Mouse (Mus musculus): Measurements from ENCODE around the gene Sidt1. TPM values are rescaled to one million over a fixed set of nuclear protein-coding genes. Genes with fewer than 3 reads are reported as not detected.

Sidt1 gene
- polyA plus RNA-seq, 1 experiment from 2014 or later = 0.89 TPM

- H3K27ac ChIP-seq (ENCODE audit: low read depth, low read length) = no peak overlapping the region
- no peaks in the 10 kb centered on the region for H3K27me3 ChIP-seq (ENCODE audit: control insufficient read depth, insufficient read depth, low read length)
- peaks cover 65% of the 10 kb centered on the region for H3K36me3 ChIP-seq (ENCODE audit: control insufficient read depth, insufficient read depth, low read length)
- WGBS = 94% methylated on average over 9 of the region's 9 CpGs
- H3K4me1 ChIP-seq (ENCODE audit: control insufficient read depth, insufficient read depth, low read length) = no peaks in the 10 kb centered on the region
- no peak overlapping the region for H3K4me2 ChIP-seq (replicated peaks; ENCODE audit: low read depth, low read length)
- H3K9ac ChIP-seq (ENCODE audit: low read depth, low read length) = no peak overlapping the region
- no peak for ATAC-seq (ENCODE audit: low FRiP score, low TSS enrichment)
- H3K9me3 ChIP-seq (ENCODE audit: control insufficient read depth, low read length) = no peaks in the 10 kb centered on the region
- no peak overlapping the region for H3K4me3 ChIP-seq (ENCODE audit: low read length)
Observed at GRCm38 (mm10) chr16:44215513-44215912, 117.5 kb downstream of the Sidt1 start.

DNA sequence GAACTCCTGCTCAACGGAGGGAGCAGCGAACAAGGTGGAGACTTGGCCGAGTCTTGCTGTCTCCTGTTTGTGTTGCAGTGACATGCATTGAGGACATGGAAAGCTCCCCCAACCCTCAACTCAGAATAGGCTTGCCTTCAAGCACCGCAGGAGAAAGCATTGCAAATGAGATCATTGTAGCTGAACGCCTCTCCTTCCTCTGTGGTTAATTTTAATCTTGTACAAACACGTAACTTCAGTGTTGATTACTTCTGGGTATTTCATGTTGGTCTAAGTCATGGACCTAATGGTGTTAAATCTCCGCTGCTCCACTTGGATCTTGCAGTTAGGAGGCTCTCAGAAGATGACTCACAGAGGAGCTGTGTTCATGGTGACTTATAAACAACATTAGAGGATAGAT, 120.3 kb downstream of the Sidt1 start:
- WGBS = 94% methylated on average over 7 of the region's 7 CpGs
- Histone ChIP-seq H3K4me3 (ENCODE audit: low read length) (no peak overlapping the region), H3K27me3 (ENCODE audit: control insufficient read depth, insufficient read depth, low read length) (no peaks in the 10 kb centered on the region), H3K27ac (ENCODE audit: low read depth, low read length) (no peak overlapping the region), H3K9me3 (ENCODE audit: control insufficient read depth, low read length) (no peaks in the 10 kb centered on the region), H3K36me3 (ENCODE audit: control insufficient read depth, insufficient read depth, low read length) (peaks cover 52% of the 10 kb centered on the region), H3K4me1 (ENCODE audit: control insufficient read depth, insufficient read depth, low read length) (no peaks in the 10 kb centered on the region), H3K4me2 (replicated peaks; ENCODE audit: low read depth, low read length) (no peak overlapping the region), H3K9ac (ENCODE audit: low read depth, low read length) (no peak overlapping the region)
- ATAC-seq (ENCODE audit: low FRiP score, low TSS enrichment) = no peak

DNA sequence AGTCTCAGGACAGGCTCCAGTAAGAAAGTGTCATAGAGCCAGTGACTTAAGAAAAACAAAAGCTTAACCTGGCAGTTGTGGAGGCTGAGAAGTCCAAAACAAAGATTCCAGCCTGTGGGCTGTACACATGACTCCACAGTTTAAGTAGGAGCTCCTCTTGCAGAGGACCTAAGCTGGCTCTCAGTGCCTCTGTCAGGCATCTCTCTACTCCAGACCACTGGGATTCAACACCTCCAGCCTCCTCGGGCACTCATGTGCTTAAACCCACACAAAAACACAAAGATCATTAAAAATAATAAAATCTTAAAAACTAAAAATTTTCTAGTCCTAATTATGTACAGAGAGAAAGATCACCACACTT, 122.0 kb downstream of the Sidt1 start:
- no peak; the same call in 1 of the 2 replicates for ATAC-seq (ENCODE audit: low FRiP score, low TSS enrichment)
- Histone ChIP-seq H3K9ac (ENCODE audit: low read depth, low read length) (no peak overlapping the region), H3K9me3 (ENCODE audit: control insufficient read depth, low read length) (no peaks in the 10 kb centered on the region), H3K4me2 (replicated peaks; ENCODE audit: low read depth, low read length) (no peak overlapping the region), H3K27ac (ENCODE audit: low read depth, low read length) (no peak overlapping the region), H3K36me3 (ENCODE audit: control insufficient read depth, insufficient read depth, low read length) (peaks cover 42% of the 10 kb centered on the region), H3K4me3 (ENCODE audit: low read length) (no peak overlapping the region), H3K27me3 (ENCODE audit: control insufficient read depth, insufficient read depth, low read length) (no peaks in the 10 kb centered on the region), H3K4me1 (ENCODE audit: control insufficient read depth, insufficient read depth, low read length) (no peaks in the 10 kb centered on the region)
- WGBS = 69% methylated on average over 1 of the region's 1 CpGs

GRCm38 (mm10) chr16:44210156-44211053, 122.6 kb downstream of the Sidt1 start:
- Histone ChIP-seq H3K4me2 (replicated peaks; ENCODE audit: low read depth, low read length) (no peak overlapping the region), H3K4me1 (ENCODE audit: control insufficient read depth, insufficient read depth, low read length) (no peaks in the 10 kb centered on the region), H3K9ac (ENCODE audit: low read depth, low read length) (no peak overlapping the region), H3K27me3 (ENCODE audit: control insufficient read depth, insufficient read depth, low read length) (no peaks in the 10 kb centered on the region), H3K9me3 (ENCODE audit: control insufficient read depth, low read length) (no peaks in the 10 kb centered on the region), H3K36me3 (ENCODE audit: control insufficient read depth, insufficient read depth, low read length) (peaks cover 47% of the 10 kb centered on the region), H3K4me3 (ENCODE audit: low read length) (no peak overlapping the region), H3K27ac (ENCODE audit: low read depth, low read length) (no peak overlapping the region)
- ATAC-seq (ENCODE audit: low FRiP score, low TSS enrichment) = peak; percentile 89
- 68% methylated on average over 10 of the region's 10 CpGs for WGBS

DNA sequence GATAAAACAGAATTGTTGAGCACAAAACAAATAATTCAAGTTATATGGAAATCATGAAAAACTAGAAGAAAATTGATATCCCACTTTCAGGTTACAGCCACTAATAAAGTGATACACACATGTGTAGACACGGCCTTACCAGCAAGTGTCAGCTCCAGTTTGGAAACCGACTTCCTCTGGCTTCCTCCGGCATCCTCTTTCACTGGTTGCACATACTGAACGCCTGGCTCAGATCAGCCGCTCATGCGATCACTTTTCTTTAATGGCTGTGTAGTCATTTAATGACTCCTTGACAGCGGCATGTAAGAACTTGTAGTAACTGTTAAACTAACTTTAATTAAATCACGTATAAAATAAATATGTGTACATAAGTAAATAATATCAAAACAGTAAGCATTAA, 127.0 kb downstream of the Sidt1 start:
- no peak overlapping the region for H3K9ac ChIP-seq (ENCODE audit: low read depth, low read length)
- no peak overlapping the region for H3K4me2 ChIP-seq (replicated peaks; ENCODE audit: low read depth, low read length)
- H3K4me1 ChIP-seq (ENCODE audit: control insufficient read depth, insufficient read depth, low read length) = no peaks in the 10 kb centered on the region
- H3K4me3 ChIP-seq (ENCODE audit: low read length) = no peak overlapping the region
- H3K27me3 ChIP-seq (ENCODE audit: control insufficient read depth, insufficient read depth, low read length) = no peaks in the 10 kb centered on the region
- no peak overlapping the region for H3K27ac ChIP-seq (ENCODE audit: low read depth, low read length)
- no peak for ATAC-seq (ENCODE audit: low FRiP score, low TSS enrichment)
- WGBS = 64% methylated on average over 8 of the region's 8 CpGs
- H3K36me3 ChIP-seq (ENCODE audit: control insufficient read depth, insufficient read depth, low read length) = peaks cover 33% of the 10 kb centered on the region; the same call in 1 of the 2 replicates
- H3K9me3 ChIP-seq (ENCODE audit: control insufficient read depth, low read length) = peaks cover 3% of the 10 kb centered on the region; the same call in 1 of the 2 replicates

DNA sequence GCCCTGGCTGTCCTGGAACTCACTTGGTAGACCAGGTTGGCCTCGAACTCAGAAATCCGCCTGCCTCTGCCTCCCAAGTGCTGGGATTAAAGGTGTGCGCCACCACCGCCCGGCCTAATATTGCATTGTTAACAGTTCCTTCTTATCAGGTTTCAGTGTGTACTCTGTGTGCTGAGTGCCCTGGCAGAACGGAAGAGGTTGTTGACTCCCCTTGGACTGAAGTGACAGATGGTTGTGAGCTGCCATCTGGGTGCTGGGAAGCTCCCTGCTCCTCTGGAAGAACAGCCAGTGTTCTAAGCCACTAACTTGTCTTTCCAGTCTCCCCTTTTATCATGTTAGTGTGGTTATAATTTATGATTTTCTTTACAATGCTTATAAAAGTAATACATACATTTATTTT, 128.7 kb downstream of the Sidt1 start:
- no peak overlapping the region for H3K4me3 ChIP-seq (ENCODE audit: low read length)
- WGBS = 79% methylated on average over 6 of the region's 6 CpGs
- H3K27me3 ChIP-seq (ENCODE audit: control insufficient read depth, insufficient read depth, low read length) = no peaks in the 10 kb centered on the region
- no peak overlapping the region for H3K27ac ChIP-seq (ENCODE audit: low read depth, low read length)
- ATAC-seq (ENCODE audit: low FRiP score, low TSS enrichment) = no peak
- H3K9me3 ChIP-seq (ENCODE audit: control insufficient read depth, low read length) = peaks cover 3% of the 10 kb centered on the region; the same call in 1 of the 2 replicates
- no peak overlapping the region for H3K9ac ChIP-seq (ENCODE audit: low read depth, low read length)
- no peaks in the 10 kb centered on the region for H3K4me1 ChIP-seq (ENCODE audit: control insufficient read depth, insufficient read depth, low read length)
- H3K4me2 ChIP-seq (replicated peaks; ENCODE audit: low read depth, low read length) = no peak overlapping the region
- H3K36me3 ChIP-seq (ENCODE audit: control insufficient read depth, insufficient read depth, low read length) = peaks cover 26% of the 10 kb centered on the region; the same call in 1 of the 2 replicates

DNA sequence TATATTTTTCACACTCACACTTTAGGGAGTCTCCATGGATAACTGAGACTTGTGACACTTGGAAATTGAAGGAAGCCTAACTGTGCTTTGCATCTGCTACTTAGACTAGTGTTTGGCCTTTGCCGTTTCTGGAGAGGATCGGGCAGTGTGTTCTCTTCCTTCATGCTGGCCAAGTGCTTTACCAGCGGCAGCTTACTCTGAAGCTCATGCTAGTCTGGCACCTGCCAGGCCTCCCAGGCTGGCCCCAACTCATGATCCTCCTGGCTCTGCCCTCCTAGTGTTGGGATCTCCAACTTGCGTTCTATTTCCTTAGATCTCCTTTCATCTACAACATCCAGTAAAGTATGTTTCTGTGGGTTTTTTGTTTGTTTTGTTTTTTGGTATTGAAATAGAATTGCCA, 132.8 kb downstream of the Sidt1 start:
- H3K36me3 ChIP-seq (ENCODE audit: control insufficient read depth, insufficient read depth, low read length) = peaks cover 11% of the 10 kb centered on the region; the same call in 1 of the 2 replicates
- no peak for ATAC-seq (ENCODE audit: low FRiP score, low TSS enrichment)
- no peaks in the 10 kb centered on the region for H3K4me1 ChIP-seq (ENCODE audit: control insufficient read depth, insufficient read depth, low read length)
- no peak overlapping the region for H3K27ac ChIP-seq (ENCODE audit: low read depth, low read length)
- H3K4me3 ChIP-seq (ENCODE audit: low read length) = no peak overlapping the region
- 95% methylated on average over 4 of the region's 4 CpGs for WGBS
- H3K9me3 ChIP-seq (ENCODE audit: control insufficient read depth, low read length) = peaks cover 3% of the 10 kb centered on the region; the same call in 1 of the 2 replicates
- no peak overlapping the region for H3K9ac ChIP-seq (ENCODE audit: low read depth, low read length)
- H3K4me2 ChIP-seq (replicated peaks; ENCODE audit: low read depth, low read length) = no peak overlapping the region
- no peaks in the 10 kb centered on the region for H3K27me3 ChIP-seq (ENCODE audit: control insufficient read depth, insufficient read depth, low read length)

DNA sequence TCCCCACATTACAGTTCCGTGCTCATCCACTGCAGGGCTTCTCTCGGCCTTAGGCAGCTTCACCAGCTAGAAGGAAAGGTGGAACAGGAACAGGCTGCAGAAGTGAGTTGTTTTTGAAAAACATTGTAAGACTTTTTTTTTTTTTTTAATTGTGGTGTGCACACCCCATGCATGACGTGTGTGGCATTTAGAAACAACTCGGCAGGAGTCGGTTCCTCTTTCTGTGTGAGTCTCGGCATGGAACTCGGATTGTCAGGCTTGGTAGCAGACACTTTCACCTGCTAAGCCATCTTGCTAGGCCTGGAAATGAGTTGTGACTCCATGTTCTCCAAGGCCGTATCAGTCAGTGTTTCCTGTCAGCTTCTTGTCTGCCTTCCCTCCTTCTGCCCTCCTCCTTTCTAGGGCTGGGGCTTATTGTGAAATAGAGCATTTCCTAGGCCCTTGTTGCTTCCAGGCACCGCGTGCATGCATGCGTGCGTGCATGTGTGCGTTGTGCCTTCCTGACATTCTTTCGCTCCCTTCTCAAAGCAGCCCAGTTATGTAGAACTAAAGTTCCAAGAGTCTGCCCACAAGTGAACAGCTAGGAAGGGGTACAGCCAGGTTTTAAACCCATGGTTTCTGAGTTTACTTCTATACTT, 133.8 kb downstream of the Sidt1 start:
- H3K9me3 ChIP-seq (ENCODE audit: control insufficient read depth, low read length) = peaks cover 3% of the 10 kb centered on the region; the same call in 1 of the 2 replicates
- H3K4me2 ChIP-seq (replicated peaks; ENCODE audit: low read depth, low read length) = no peak overlapping the region
- ATAC-seq (ENCODE audit: low FRiP score, low TSS enrichment) = no peak
- H3K4me1 ChIP-seq (ENCODE audit: control insufficient read depth, insufficient read depth, low read length) = no peaks in the 10 kb centered on the region
- peaks cover 11% of the 10 kb centered on the region; the same call in 1 of the 2 replicates for H3K36me3 ChIP-seq (ENCODE audit: control insufficient read depth, insufficient read depth, low read length)
- H3K9ac ChIP-seq (ENCODE audit: low read depth, low read length) = no peak overlapping the region
- no peak overlapping the region for H3K27ac ChIP-seq (ENCODE audit: low read depth, low read length)
- no peak overlapping the region for H3K4me3 ChIP-seq (ENCODE audit: low read length)
- WGBS = 96% methylated on average over 14 of the region's 14 CpGs
- no peaks in the 10 kb centered on the region for H3K27me3 ChIP-seq (ENCODE audit: control insufficient read depth, insufficient read depth, low read length)

DNA sequence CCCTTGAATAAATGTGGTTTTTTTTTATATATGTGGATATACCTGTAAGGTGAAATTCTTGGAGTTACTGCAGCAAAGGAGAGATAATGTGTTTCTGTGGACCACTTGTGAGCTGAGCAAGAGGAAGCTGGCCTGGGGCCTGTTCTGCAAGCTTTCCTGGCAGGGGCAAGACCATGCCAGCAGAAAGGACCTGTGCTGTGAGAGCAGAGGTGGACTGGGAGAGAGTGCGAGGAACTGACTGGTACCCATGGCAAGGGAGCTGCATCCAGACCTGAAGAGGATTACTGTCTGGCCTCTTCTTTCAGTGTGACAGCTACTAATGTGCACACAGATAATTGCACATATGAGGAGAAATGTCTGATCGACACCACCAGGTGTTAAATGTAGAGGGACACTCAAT, 142.0 kb downstream of the Sidt1 start:
- H3K9ac ChIP-seq (ENCODE audit: low read depth, low read length) = no peak overlapping the region
- H3K27me3 ChIP-seq (ENCODE audit: control insufficient read depth, insufficient read depth, low read length) = no peaks in the 10 kb centered on the region
- no peak for ATAC-seq (ENCODE audit: low FRiP score, low TSS enrichment)
- no peak overlapping the region for H3K27ac ChIP-seq (ENCODE audit: low read depth, low read length)
- no peaks in the 10 kb centered on the region for H3K36me3 ChIP-seq (ENCODE audit: control insufficient read depth, insufficient read depth, low read length)
- 94% methylated on average over 2 of the region's 2 CpGs for WGBS
- H3K4me1 ChIP-seq (ENCODE audit: control insufficient read depth, insufficient read depth, low read length) = no peaks in the 10 kb centered on the region
- H3K4me3 ChIP-seq (ENCODE audit: low read length) = no peak overlapping the region
- no peak overlapping the region for H3K4me2 ChIP-seq (replicated peaks; ENCODE audit: low read depth, low read length)
- peaks cover 4% of the 10 kb centered on the region; the same call in 1 of the 2 replicates for H3K9me3 ChIP-seq (ENCODE audit: control insufficient read depth, low read length)
